Mouse (Mus musculus) gastrocnemius, adult 8-10 months (tissue): ENCODE results near the gene 2310011J03Rik. TPM values are rescaled to one million over a fixed set of nuclear protein-coding genes. Genes with fewer than 3 reads are reported as not detected.

Experiments used
- DNase-seq, 2 experiments: peaks; one replicate each; pipeline ENCODE4 v3.0.0; 2022; ENCODE audit warnings: low spot score in 2 of 2
- total RNA-seq, 4 experiments: library from RNA; stranded (reverse); gene quantifications; 2 replicates each; pipeline ENCODE4 v1.2.4; 2022

2310011J03Rik gene
- total RNA-seq, 4 experiments from 2014 or later: 5.4 to 8.9 (median 6.6) TPM

- no peak for DNase-seq
Measured at GRCm38 (mm10) chr10:80293325-80293724, 27.0 kb downstream of the 2310011J03Rik start.

GRCm38 (mm10) chr10:80292251-80293146 is 27.8 kb downstream of the 2310011J03Rik start, which contains the start of gene Rps15:
Gene Rps15 (plus strand): TSS chr10:80292453.
- DNase-seq: peak; percentile 82 to 91

- DNase-seq: no peak
Measured at GRCm38 (mm10) chr10:80288657-80289056, 31.7 kb downstream of the 2310011J03Rik start.

GRCm38 (mm10) chr10:80288097-80288496 is 32.2 kb downstream of the 2310011J03Rik start:
- no peak for DNase-seq

- no peak for DNase-seq
Measured at GRCm38 (mm10) chr10:80285222-80286070, 34.9 kb downstream of the 2310011J03Rik start.

- DNase-seq: no peak
Measured at GRCm38 (mm10) chr10:80282481-80283441, 37.6 kb downstream of the 2310011J03Rik start.

GRCm38 (mm10) chr10:80281921-80282371 is 38.4 kb downstream of the 2310011J03Rik start:
- DNase-seq: peak in 1 of 2 experiments; percentile 51

- no peak for DNase-seq
Measured at GRCm38 (mm10) chr10:80281304-80281703, 39.0 kb downstream of the 2310011J03Rik start.

- no peak for DNase-seq
Measured at GRCm38 (mm10) chr10:80279273-80279672, 41.1 kb downstream of the 2310011J03Rik start.

- no peak for DNase-seq
Measured at GRCm38 (mm10) chr10:80278390-80278789, 41.9 kb downstream of the 2310011J03Rik start.

- no peak for DNase-seq
Measured at GRCm38 (mm10) chr10:80276238-80276637, 44.1 kb downstream of the 2310011J03Rik start.

GRCm38 (mm10) chr10:80273847-80274246 is 46.5 kb downstream of the 2310011J03Rik start:
- DNase-seq: no peak

GRCm38 (mm10) chr10:80271870-80272585 is 48.3 kb downstream of the 2310011J03Rik start:
- no peak for DNase-seq

GRCm38 (mm10) chr10:80271186-80271843 is 49.0 kb downstream of the 2310011J03Rik start:
- no peak for DNase-seq

GRCm38 (mm10) chr10:80270734-80271181 is 49.6 kb downstream of the 2310011J03Rik start:
- no peak for DNase-seq

- no peak for DNase-seq
Measured at GRCm38 (mm10) chr10:80270099-80270498, 50.2 kb downstream of the 2310011J03Rik start.
